Mouse (Mus musculus) CD4-positive, CD25-positive, alpha-beta regulatory T cell (primary cell): ENCODE data around the gene Il20ra. TPM values are rescaled to one million over a fixed set of nuclear protein-coding genes. Genes with fewer than 3 reads are reported as not detected.

ENCODE experiments used
- polyA plus RNA-seq: library from polyadenylated mRNA; unstranded; fragments of 100-300 nt; shearing (Covaris generic); gene quantifications from one replicate; pipeline ENCODE4 v1.2.1, GENCODE M21; 2017

Gene Il20ra
- not detected for polyA plus RNA-seq

DNA sequence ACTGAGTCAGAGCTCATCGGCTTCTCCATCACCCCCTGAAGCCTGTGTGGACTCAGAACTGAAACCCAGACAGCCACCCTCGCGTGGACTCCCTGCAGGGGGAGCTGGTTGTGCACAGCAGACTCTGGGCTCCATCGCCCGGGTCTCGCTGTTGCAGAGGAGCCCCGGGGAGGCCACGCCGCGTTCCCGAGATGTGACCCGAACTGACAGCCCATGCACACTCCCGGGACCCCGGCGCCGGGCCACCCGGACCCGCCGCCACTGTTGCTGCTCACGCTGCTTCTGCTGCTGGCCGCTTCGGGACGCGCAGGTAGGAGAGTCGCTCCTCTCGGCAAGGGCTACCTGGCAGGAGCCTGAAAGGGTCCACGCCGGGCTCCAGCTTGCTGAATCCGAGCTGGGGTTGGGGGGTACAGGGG lies at the start of gene Il20ra:
Gene Il20ra (plus strand): TSS at position 150 of the 416 bp plus-strand sequence.

Other genes starting within 250 kb of the Il20ra start
- 353 TPM for gene Ifngr1, start 120.6 kb upstream of the Il20ra start, polyA plus RNA-seq
- 0.12 TPM for gene Il22ra2, start 90.6 kb upstream of the Il20ra start, polyA plus RNA-seq
- 0.13 TPM for gene Slc35d3, start 138.9 kb downstream of the Il20ra start, polyA plus RNA-seq
- 24.6 TPM for gene Pex7, start 195.1 kb downstream of the Il20ra start, polyA plus RNA-seq
- gene Map3k5, start 221.9 kb downstream of the Il20ra start, polyA plus RNA-seq = 38.1 TPM